Mouse (Mus musculus): ENCODE measurements at regions not wholly inside any gene's neighbourhood (a gene's known extent, or its start where the extent isn't known, plus 50 kb on each side); places are given as distances from the start of the nearest gene placed in this dataset.

DNA sequence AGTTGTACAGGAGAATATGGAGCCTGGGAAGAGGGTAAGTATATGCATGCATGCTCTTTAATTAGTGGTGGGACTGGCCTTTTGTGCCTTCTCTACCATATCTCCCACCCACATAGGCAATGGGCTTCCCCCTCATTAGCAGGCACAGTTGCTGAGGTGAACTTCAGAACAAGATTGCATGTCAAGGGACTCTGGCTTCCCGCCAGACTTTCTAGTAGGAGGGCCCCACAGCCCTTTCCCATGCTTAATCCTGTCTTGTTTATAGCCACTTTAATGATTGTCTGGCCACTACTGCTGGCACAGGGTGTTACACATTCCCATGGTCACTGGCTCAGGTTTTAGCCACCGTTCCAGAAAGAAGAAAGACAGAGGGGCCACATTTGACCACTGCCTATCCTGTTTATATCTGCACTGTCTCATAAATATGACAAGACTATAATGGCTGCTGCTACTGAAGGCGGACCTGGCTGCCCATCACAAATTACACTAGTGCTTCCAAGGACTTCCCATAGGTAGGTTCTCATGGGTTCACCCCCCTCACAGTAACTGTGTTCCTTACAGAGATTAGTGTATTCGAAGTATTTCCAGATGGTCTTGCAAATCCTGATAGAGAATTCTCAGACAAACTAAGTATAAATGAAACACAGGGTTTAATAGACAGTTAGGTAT, 362.6 kb downstream of the Fat4 start:
- H3K36me3 ChIP-seq (ENCODE audit: control insufficient read depth, insufficient read depth, low read length) = no peaks in the 10 kb centered on the region
- no peak for TF ChIP-seq CTCF (IDR thresholded peaks at IDR 0.05; ENCODE audit: low read depth)
- no peak for TF ChIP-seq EP300 (optimal IDR thresholded peaks at IDR 0.05)
- H3K27me3 ChIP-seq (ENCODE audit: control insufficient read depth, insufficient read depth, low read length) = no peaks in the 10 kb centered on the region
- 48% methylated on average over 4 of the region's 4 CpGs for whole genome bisulfite sequencing
- ATAC-seq (ENCODE audit: low FRiP score, low TSS enrichment) (no peak), DNase-seq (ENCODE audit: low spot score) (no peak)
- no peak overlapping the region for H3K27ac ChIP-seq (replicated peaks)
- H3K4me3 ChIP-seq (ENCODE audit: low read depth, low read length) = no peak overlapping the region
- no peak overlapping the region for H3K4me2 ChIP-seq (replicated peaks; ENCODE audit: low read depth)
- H3K9ac ChIP-seq (ENCODE audit: low read length) = no peak overlapping the region
- H3K9me3 ChIP-seq (ENCODE audit: control insufficient read depth, low read length) = no peaks in the 10 kb centered on the region
- no peaks in the 10 kb centered on the region for H3K4me1 ChIP-seq (replicated peaks; ENCODE audit: control insufficient read depth, insufficient read depth)

DNA sequence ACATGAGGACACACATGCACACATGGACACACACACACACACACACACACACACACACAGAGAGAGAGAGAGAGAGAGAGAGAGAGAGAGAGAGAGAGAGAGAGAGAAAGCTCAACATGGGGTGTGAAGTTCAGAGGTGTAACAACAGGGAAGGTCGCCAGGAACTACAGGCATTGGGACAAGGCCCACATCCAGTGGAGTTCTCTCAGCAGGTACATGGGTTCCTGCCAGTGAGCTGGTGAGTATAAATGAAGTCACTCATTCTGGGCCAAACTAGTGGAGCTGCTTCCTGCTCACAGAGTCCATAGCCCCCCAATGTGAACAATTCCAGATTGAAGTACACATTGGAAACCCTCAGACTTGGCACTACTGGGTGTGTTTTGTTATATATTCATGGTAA, 366.3 kb downstream of the Fat4 start:
- no peak for TF ChIP-seq CTCF (IDR thresholded peaks at IDR 0.05; ENCODE audit: low read depth)
- TF ChIP-seq EP300 (optimal IDR thresholded peaks at IDR 0.05) = no peak
- DNase-seq (ENCODE audit: low spot score) (no peak), ATAC-seq (ENCODE audit: low FRiP score, low TSS enrichment) (no peak)
- 82% methylated on average over 1 of the region's 1 CpGs for WGBS
- Histone ChIP-seq H3K4me2 (replicated peaks; ENCODE audit: low read depth) (no peak overlapping the region), H3K4me1 (replicated peaks; ENCODE audit: control insufficient read depth, insufficient read depth) (no peaks in the 10 kb centered on the region), H3K9me3 (ENCODE audit: control insufficient read depth, low read length) (no peaks in the 10 kb centered on the region), H3K4me3 (ENCODE audit: low read depth, low read length) (no peak overlapping the region), H3K27ac (replicated peaks) (no peak overlapping the region), H3K9ac (ENCODE audit: low read length) (no peak overlapping the region), H3K27me3 (ENCODE audit: control insufficient read depth, insufficient read depth, low read length) (no peaks in the 10 kb centered on the region), H3K36me3 (ENCODE audit: control insufficient read depth, insufficient read depth, low read length) (no peaks in the 10 kb centered on the region)

DNA sequence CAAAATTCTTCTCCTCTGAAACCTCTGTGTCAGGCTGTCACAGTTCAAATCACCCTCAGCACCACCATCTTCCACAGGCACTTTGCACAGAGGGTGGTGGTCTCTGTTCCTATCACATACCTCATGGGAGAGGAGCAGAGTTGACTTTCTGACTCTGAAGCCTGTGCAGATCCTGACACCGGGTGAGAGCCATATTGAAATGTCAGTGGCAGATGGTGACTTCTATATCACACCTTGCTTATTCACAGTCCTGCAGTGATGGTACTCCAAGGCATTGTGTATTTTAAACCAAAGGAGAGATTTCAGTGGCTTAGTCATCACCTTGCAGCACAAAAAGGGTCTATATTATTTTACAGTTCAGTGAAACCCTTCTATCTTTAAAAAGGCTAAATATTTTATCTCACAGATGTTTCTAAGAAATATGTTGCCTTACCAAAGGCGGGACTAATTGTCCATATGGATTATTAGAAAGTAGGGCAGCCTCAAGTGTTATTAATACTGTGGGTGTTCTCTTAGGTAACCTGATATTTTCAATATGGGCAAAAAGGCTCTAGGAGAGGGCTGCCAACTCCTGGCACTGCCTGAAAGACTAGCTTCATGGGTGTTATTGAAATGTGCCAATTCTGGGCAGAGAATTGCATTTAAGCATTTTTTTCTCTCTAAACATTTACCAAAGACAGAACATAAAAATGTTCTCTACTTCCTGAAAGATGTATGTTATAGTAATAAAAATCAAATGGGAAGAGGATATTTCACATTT, 378.1 kb downstream of the Fat4 start:
- DNase-seq (ENCODE audit: low spot score) = no peak
- WGBS = 76% methylated on average over 2 of the region's 2 CpGs
- no peaks in the 10 kb centered on the region for H3K9me3 ChIP-seq (ENCODE audit: control insufficient read depth, low read length)

DNA sequence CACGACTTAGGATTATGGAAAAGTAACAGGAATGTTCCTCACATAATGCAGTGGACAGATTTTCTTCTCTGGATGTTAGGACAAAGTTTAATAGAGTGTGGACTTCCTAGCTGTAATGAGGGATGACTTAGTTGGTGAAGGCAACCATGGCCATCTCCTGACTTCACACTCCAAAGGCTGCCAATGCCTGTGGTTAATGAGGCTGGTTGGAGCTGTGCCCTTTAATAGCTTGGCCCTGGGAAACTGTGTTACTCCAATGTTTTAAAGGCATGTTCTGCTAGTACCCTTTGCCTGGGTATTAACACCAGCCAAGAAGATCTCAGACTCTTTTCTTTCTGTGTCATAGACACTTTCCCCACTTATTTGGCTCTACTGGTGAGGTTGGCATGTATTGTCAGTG, 378.9 kb downstream of the Fat4 start:
- H3K4me2 ChIP-seq (replicated peaks; ENCODE audit: low read depth) = no peak overlapping the region
- H3K4me3 ChIP-seq (ENCODE audit: low read depth, low read length) = no peak overlapping the region
- TF ChIP-seq EP300 (optimal IDR thresholded peaks at IDR 0.05) = no peak
- TF ChIP-seq CTCF (IDR thresholded peaks at IDR 0.05; ENCODE audit: low read depth) = no peak
- no peak overlapping the region for H3K9ac ChIP-seq (ENCODE audit: low read length)
- ATAC-seq (ENCODE audit: low FRiP score, low TSS enrichment) (no peak), DNase-seq (ENCODE audit: low spot score) (no peak)
- H3K36me3 ChIP-seq (ENCODE audit: control insufficient read depth, insufficient read depth, low read length) = no peaks in the 10 kb centered on the region
- H3K27me3 ChIP-seq (ENCODE audit: control insufficient read depth, insufficient read depth, low read length) = no peaks in the 10 kb centered on the region
- 70% methylated on average over 1 of the region's 1 CpGs for WGBS
- H3K27ac ChIP-seq (replicated peaks) = no peak overlapping the region
- no peaks in the 10 kb centered on the region for H3K4me1 ChIP-seq (replicated peaks; ENCODE audit: control insufficient read depth, insufficient read depth)
- no peaks in the 10 kb centered on the region for H3K9me3 ChIP-seq (ENCODE audit: control insufficient read depth, low read length)

More for the DNA sequence above, 378.1 kb downstream of the Fat4 start:
- no peak overlapping the region for H3K4me2 ChIP-seq (replicated peaks; ENCODE audit: low read depth)
- H3K27ac ChIP-seq (replicated peaks) = no peak overlapping the region
- H3K4me1 ChIP-seq (replicated peaks; ENCODE audit: control insufficient read depth, insufficient read depth) = no peaks in the 10 kb centered on the region
- no peak overlapping the region for H3K4me3 ChIP-seq (ENCODE audit: low read depth, low read length)
- no peak for TF ChIP-seq EP300 (optimal IDR thresholded peaks at IDR 0.05)
- no peak for TF ChIP-seq CTCF (IDR thresholded peaks at IDR 0.05; ENCODE audit: low read depth)
- no peak for ATAC-seq (ENCODE audit: low FRiP score, low TSS enrichment)
- H3K9ac ChIP-seq (ENCODE audit: low read length) = no peak overlapping the region
- no peaks in the 10 kb centered on the region for H3K36me3 ChIP-seq (ENCODE audit: control insufficient read depth, insufficient read depth, low read length)
- H3K27me3 ChIP-seq (ENCODE audit: control insufficient read depth, insufficient read depth, low read length) = no peaks in the 10 kb centered on the region

DNA sequence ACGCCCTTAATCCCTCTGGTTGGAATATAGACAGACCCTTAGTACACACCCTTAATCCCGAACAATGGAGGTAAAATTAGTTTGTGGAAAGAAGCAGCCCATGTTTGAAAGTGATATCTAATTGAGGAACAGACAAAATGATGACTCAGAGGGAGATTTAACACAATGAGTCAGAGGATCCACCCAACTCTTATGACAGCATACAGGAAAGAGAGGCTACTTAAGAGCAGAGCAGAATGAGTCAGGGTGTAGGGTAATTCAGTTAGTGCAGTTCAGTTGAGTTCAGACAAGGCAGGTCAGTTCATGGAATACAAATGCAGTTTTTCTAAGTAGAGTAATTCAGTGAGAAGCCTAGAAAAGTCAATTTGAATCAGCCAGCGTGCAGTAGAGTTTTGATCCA, 382.6 kb downstream of the Fat4 start:
- ATAC-seq (ENCODE audit: low FRiP score, low TSS enrichment) (no peak), DNase-seq (ENCODE audit: low spot score) (no peak)
- H3K4me3 ChIP-seq (ENCODE audit: low read depth, low read length) = no peak overlapping the region
- WGBS = 86% methylated on average over 3 of the region's 3 CpGs
- H3K9ac ChIP-seq (ENCODE audit: low read length) = no peak overlapping the region
- no peaks in the 10 kb centered on the region for H3K36me3 ChIP-seq (ENCODE audit: control insufficient read depth, insufficient read depth, low read length)
- no peaks in the 10 kb centered on the region for H3K4me1 ChIP-seq (replicated peaks; ENCODE audit: control insufficient read depth, insufficient read depth)
- H3K9me3 ChIP-seq (ENCODE audit: control insufficient read depth, low read length) = no peaks in the 10 kb centered on the region
- H3K4me2 ChIP-seq (replicated peaks; ENCODE audit: low read depth) = no peak overlapping the region
- no peak overlapping the region for H3K27ac ChIP-seq (replicated peaks)
- no peaks in the 10 kb centered on the region for H3K27me3 ChIP-seq (ENCODE audit: control insufficient read depth, insufficient read depth, low read length)
- TF ChIP-seq EP300 (optimal IDR thresholded peaks at IDR 0.05) (no peak), CTCF (IDR thresholded peaks at IDR 0.05; ENCODE audit: low read depth) (no peak)

DNA sequence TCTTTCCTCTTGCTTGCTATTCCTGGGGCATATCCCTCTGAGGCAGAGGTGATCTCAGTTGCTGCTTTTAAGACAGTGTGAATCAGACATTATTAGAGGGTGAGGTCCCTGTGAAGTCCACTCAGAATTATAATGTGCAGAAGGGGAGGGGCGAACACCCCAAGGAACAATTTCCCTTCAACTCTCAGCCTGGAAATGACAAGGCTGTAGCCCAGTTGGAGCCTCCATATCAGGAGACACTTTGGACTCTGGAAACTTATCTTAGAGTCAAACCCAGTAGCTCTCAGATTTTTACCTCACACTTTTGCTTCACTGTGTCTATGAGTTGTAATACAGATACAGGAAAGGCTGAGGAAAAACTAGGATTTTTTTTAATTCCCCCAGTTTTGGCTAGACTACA, 385.9 kb downstream of the Fat4 start:
- ATAC-seq (ENCODE audit: low FRiP score, low TSS enrichment) (no peak), DNase-seq (ENCODE audit: low spot score) (no peak)
- no peak overlapping the region for H3K9ac ChIP-seq (ENCODE audit: low read length)
- no peaks in the 10 kb centered on the region for H3K4me1 ChIP-seq (replicated peaks; ENCODE audit: control insufficient read depth, insufficient read depth)
- TF ChIP-seq CTCF (IDR thresholded peaks at IDR 0.05; ENCODE audit: low read depth) (no peak), EP300 (optimal IDR thresholded peaks at IDR 0.05) (no peak)
- 88% methylated on average over 1 of the region's 1 CpGs for WGBS
- no peak overlapping the region for H3K4me3 ChIP-seq (ENCODE audit: low read depth, low read length)
- no peaks in the 10 kb centered on the region for H3K9me3 ChIP-seq (ENCODE audit: control insufficient read depth, low read length)
- no peaks in the 10 kb centered on the region for H3K36me3 ChIP-seq (ENCODE audit: control insufficient read depth, insufficient read depth, low read length)
- H3K4me2 ChIP-seq (replicated peaks; ENCODE audit: low read depth) = no peak overlapping the region
- no peak overlapping the region for H3K27ac ChIP-seq (replicated peaks)
- H3K27me3 ChIP-seq (ENCODE audit: control insufficient read depth, insufficient read depth, low read length) = no peaks in the 10 kb centered on the region

Data from stomach, postnatal 0 days (tissue).